Mouse (Mus musculus) large intestine, adult 2 months (tissue): ENCODE results near the gene Rgp1. TPM values are rescaled to one million over a fixed set of nuclear protein-coding genes. Genes with fewer than 3 reads are reported as not detected.

Source experiments
- DNase-seq: peaks from one replicate; pipeline ENCODE4 v3.0.0-alpha.2; 2012; ENCODE audit warnings: low read depth, low spot score
- WGBS: fragments of 180-500 bp; shearing (Covaris S2); methylation state at CpG from one replicate; pipeline ENCODE4 v1.1.7; 2018; 5-methylcytosine and 5-hydroxymethylcytosine counted together
- polyA plus RNA-seq: library from polyadenylated mRNA; depleted of rRNA; stranded (reverse); fragments of >200 nt; gene quantifications from 2 replicates; pipeline ENCODE4 v1.2.3, GENCODE M21; 2012; rRNA removed

Gene Rgp1
- polyA plus RNA-seq, 1 experiment = 25.9 TPM

GRCm38 (mm10) chr4:43631956-43632920 lies 53.7 kb downstream of the Rgp1 start:
- no peak for DNase-seq
- WGBS = 49% methylated on average over 42 of the region's 42 CpGs

DNA sequence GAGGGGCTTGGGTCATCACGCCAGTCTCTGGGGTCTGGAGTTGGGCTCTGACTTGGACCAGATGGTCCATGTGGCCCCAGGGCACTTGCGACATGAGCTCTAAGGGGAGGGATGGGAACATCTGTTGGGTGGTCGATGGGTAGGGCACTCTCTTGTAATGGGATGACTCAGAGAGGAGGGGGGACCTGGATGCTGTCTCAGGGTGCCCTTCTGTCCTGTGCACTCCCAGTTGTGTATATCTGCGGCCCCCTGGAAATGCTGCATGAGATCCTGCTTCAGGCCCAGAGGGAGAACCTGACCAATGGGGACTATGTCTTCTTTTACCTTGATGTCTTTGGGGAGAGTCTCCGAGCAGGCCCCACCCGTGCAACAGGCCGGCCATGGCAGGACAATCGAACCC lies 54.8 kb downstream of the Rgp1 start:
- DNase-seq = no peak
- 85% methylated on average over 8 of the region's 8 CpGs for WGBS

- WGBS = 72% methylated on average over 2 of the region's 2 CpGs
- DNase-seq = no peak
These were observed 55.2 kb downstream of the Rgp1 start for GRCm38 (mm10) chr4:43633736-43634135.

DNA sequence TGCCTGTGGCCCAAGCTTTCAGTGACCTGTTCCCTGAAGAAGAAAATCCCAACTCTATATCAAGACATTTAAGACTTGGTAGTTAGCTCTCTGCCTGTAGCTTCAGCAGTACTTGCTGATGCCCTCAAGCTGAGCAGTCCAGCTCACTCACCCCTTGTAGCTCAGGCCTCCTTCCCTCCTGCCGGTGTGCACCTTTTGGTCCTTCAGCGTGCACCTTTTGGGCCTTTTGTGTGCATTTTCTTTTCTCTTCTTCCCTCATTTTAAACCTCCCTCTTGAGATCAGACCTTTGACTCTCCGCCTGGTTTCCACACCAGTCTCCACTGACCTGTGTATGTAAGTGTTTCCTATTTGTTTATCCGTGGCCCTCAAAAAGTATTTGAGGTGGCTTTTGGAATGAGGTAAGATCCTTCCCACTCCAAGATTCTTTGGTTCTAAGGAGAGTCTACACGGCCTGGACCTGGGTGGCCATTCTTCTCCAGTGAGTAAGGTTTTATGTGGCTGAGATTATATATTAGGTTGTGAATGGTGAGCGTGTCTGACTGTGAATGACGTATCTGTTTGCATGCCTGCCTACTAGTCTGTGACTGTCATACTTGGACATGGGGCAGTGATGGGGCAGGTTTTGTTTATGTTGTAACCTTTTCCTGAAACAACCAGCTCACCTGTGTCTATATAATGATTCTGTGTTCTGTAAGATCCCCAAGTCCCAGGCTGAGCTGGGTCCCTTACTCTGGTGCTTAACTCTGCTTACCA lies 56.3 kb downstream of the Rgp1 start:
- whole genome bisulfite sequencing = 73% methylated on average over 7 of the region's 7 CpGs
- no peak for DNase-seq

GRCm38 (mm10) chr4:43636751-43637150 lies 58.2 kb downstream of the Rgp1 start:
- DNase-seq = no peak
- WGBS = 72% methylated on average over 6 of the region's 6 CpGs

Other genes with a start within 250 kb of the Rgp1 start
- gene Rusc2, start 196.7 kb upstream of the Rgp1 start, polyA plus RNA-seq = 7.4 and 7.6 TPM in 2 replicates
- gene Fam166b, start 149.6 kb upstream of the Rgp1 start, polyA plus RNA-seq = 0.08 and 0.14 TPM in 2 replicates
- gene Tesk1, start 136.8 kb upstream of the Rgp1 start, polyA plus RNA-seq = 49.2 and 55.0 TPM in 2 replicates
- gene Cd72, start 124.1 kb upstream of the Rgp1 start, polyA plus RNA-seq = 14.6 and 14.9 TPM in 2 replicates
- gene Sit1, start 95.0 kb upstream of the Rgp1 start, polyA plus RNA-seq = 1.7 and 1.8 TPM in 2 replicates
- gene Ccdc107, start 85.8 kb upstream of the Rgp1 start, polyA plus RNA-seq = 187 and 232 TPM in 2 replicates
- 66.9 and 81.0 TPM in 2 replicates for gene Arhgef39, start 79.0 kb upstream of the Rgp1 start, polyA plus RNA-seq
- 50.4 and 64.5 TPM in 2 replicates for gene Car9, start 71.7 kb upstream of the Rgp1 start, polyA plus RNA-seq
- gene Tpm2, start 55.0 kb upstream of the Rgp1 start, polyA plus RNA-seq = 118 and 122 TPM in 2 replicates
- 66.0 and 86.4 TPM in 2 replicates for gene Creb3, start 16.4 kb upstream of the Rgp1 start, polyA plus RNA-seq
- gene Tln1, start 16.0 kb upstream of the Rgp1 start, polyA plus RNA-seq = 48.4 and 72.5 TPM in 2 replicates
- gene Gba2, start 158 bp downstream of the Rgp1 start, polyA plus RNA-seq = 6.3 and 10.3 TPM in 2 replicates
- not detected in 2 replicates for gene Msmp, start 5.8 kb downstream of the Rgp1 start, polyA plus RNA-seq
- gene Npr2, start 53.2 kb downstream of the Rgp1 start, polyA plus RNA-seq = 7.3 and 9.0 TPM in 2 replicates
- 0.38 and 0.81 TPM in 2 replicates for gene Spag8, start 74.9 kb downstream of the Rgp1 start, polyA plus RNA-seq
- gene Hint2, start 77.8 kb downstream of the Rgp1 start, polyA plus RNA-seq = 80.6 and 90.2 TPM in 2 replicates
- 2.0 and 2.3 TPM in 2 replicates for gene Tmem8b, start 90.3 kb downstream of the Rgp1 start, polyA plus RNA-seq
- 0.02 and 0.07 TPM in 2 replicates for gene Fam221b, start 90.4 kb downstream of the Rgp1 start, polyA plus RNA-seq
- gene Olfr70, start 122.1 kb downstream of the Rgp1 start, polyA plus RNA-seq = not detected in 2 replicates
- gene Olfr71, start 131.5 kb downstream of the Rgp1 start, polyA plus RNA-seq = not detected in 2 replicates
- gene Hrct1, start 148.5 kb downstream of the Rgp1 start, polyA plus RNA-seq = 1.9 and 2.3 TPM in 2 replicates
- gene Spaar, start 151.3 kb downstream of the Rgp1 start, polyA plus RNA-seq = 0.68 and 1.5 TPM in 2 replicates
- not detected in 2 replicates for gene Olfr159, start 192.3 kb downstream of the Rgp1 start, polyA plus RNA-seq
- gene Olfr156, start 245.2 kb downstream of the Rgp1 start, polyA plus RNA-seq = not detected in 2 replicates